Mouse (Mus musculus) retina, adult 2 months (tissue): ENCODE measurements around the gene Trim30d.
"Not testable (repeated sequence)": the region's sequence is repeated elsewhere in the genome, so short reads cannot be mapped to it uniquely, and the experiment has no call there.

Experiments
- DNase-seq: peaks from one replicate; pipeline ENCODE4 v3.0.0-alpha.2; 2012; ENCODE audit warnings: low read depth, low spot score

Trim30d gene

GRCm38 (mm10) chr7:104507421-104508065, at the start of gene Trim30d:
Gene Trim30d (minus strand): TSS chr7:104507849.
- not testable (repeated sequence) for DNase-seq

GRCm38 (mm10) chr7:104552700-104553099, 45.1 kb upstream of the Trim30d start:
- DNase-seq = no peak

GRCm38 (mm10) chr7:104549833-104550232, 42.2 kb upstream of the Trim30d start, which contains the start of gene Olfr651:
Gene Olfr651 (plus strand): TSS chr7:104550133.
- DNase-seq = no peak

GRCm38 (mm10) chr7:104501589-104502371, 5.9 kb downstream of the Trim30d start:
- DNase-seq = no peak

- DNase-seq = not testable (repeated sequence)
Measured at GRCm38 (mm10) chr7:104501186-104501585, 6.5 kb downstream of the Trim30d start.

GRCm38 (mm10) chr7:104499464-104499863, 8.2 kb downstream of the Trim30d start:
- DNase-seq = not testable (repeated sequence)

GRCm38 (mm10) chr7:104465065-104465744, 42.4 kb downstream of the Trim30d start, which contains the start of gene Trim30a:
Gene Trim30a (minus strand): TSS chr7:104465193.
- DNase-seq = no peak

- DNase-seq = no peak
Measured at GRCm38 (mm10) chr7:104445961-104446645, 61.5 kb downstream of the Trim30d start.
